Mouse (Mus musculus) kidney, postnatal 0 days (tissue): ENCODE data around the gene Aym1. TPM values are rescaled to one million over a fixed set of nuclear protein-coding genes. Genes with fewer than 3 reads are reported as not detected.
A peak's percentile ranks its signal among the peaks of the same experiment; 100 is the strongest.

Experiments used
- ATAC-seq: fragments of 200-750 bp; cut with Nextera tagmentation; replicated peaks from 2 replicates; pipeline ENCODE4 v1.8.0; 2017; ENCODE audit warnings: low read depth, moderate number of reproducible peaks, moderate TSS enrichment, moderate library complexity; ENCODE audit not compliant: low FRiP score
- DNase-seq: peaks from one replicate; pipeline ENCODE4 v3.0.0-alpha.2; 2016; ENCODE audit warnings: low spot score
- H3K27ac ChIP-seq: fragments of 300-500 bp; sonication (generic); 2 replicates; pipeline ENCODE4 v1.5.1; 2014; ENCODE audit warnings: mild to moderate bottlenecking
- H3K27me3 ChIP-seq: fragments of 300-500 bp; sonication (generic); 2 replicates; pipeline ENCODE4 v1.6.1; 2014; ENCODE audit warnings: low read length, mixed read lengths; ENCODE audit not compliant: insufficient read depth
- H3K36me3 ChIP-seq: fragments of 300-500 bp; sonication (generic); 2 replicates; pipeline ENCODE4 v1.6.1; 2014; ENCODE audit warnings: low read length, mixed read lengths; ENCODE audit not compliant: insufficient read depth
- H3K4me1 ChIP-seq: fragments of 300-500 bp; sonication (generic); replicated peaks from 2 replicates; pipeline ENCODE4 v1.6.1; 2014; ENCODE audit warnings: antibody characterized with exemption, low read length, mixed read lengths; ENCODE audit not compliant: insufficient read depth
- H3K4me2 ChIP-seq: fragments of 300-500 bp; sonication (generic); 2 replicates; pipeline ENCODE4 v1.6.1; 2014; ENCODE audit warnings: mild to moderate bottlenecking, low read length, moderate library complexity, mixed read lengths
- H3K4me3 ChIP-seq: fragments of 300-500 bp; sonication (generic); replicated peaks from 2 replicates; pipeline ENCODE4 v1.5.1; 2014; ENCODE audit warnings: low read depth, low read length
- H3K9ac ChIP-seq: fragments of 300-500 bp; sonication (generic); 2 replicates; pipeline ENCODE4 v1.6.1; 2014; ENCODE audit warnings: low read depth, low read length
- H3K9me3 ChIP-seq: fragments of 300-500 bp; sonication (generic); replicated peaks from 2 replicates; pipeline ENCODE4 v1.6.1; 2016; ENCODE audit warnings: low read length, inconsistent platforms, mixed read lengths
- CTCF ChIP-seq: IDR thresholded peaks from 2 replicates; pipeline ENCODE4 v1.5.1; 2016; ENCODE audit warnings: antibody characterized with exemption, low read depth, mild to moderate bottlenecking, moderate library complexity
- WGBS: fragments of 180-500 bp; shearing (Covaris S2); extraction: QIAGEN DNeasy Blood & Tissue Kit; methylation state at CpG from one replicate; pipeline ENCODE4 v1.1.7; 2014; 5-methylcytosine and 5-hydroxymethylcytosine counted together
- polyA plus RNA-seq: library from polyadenylated mRNA; unstranded; fragments of >200 nt; fragmentation: Nextera tagmentation; extraction: Ambion mirVana; gene quantifications from 2 replicates; pipeline ENCODE4 v1.2.1, GENCODE M21; 2015

Aym1 gene
- not detected in 2 replicates for polyA plus RNA-seq

DNA sequence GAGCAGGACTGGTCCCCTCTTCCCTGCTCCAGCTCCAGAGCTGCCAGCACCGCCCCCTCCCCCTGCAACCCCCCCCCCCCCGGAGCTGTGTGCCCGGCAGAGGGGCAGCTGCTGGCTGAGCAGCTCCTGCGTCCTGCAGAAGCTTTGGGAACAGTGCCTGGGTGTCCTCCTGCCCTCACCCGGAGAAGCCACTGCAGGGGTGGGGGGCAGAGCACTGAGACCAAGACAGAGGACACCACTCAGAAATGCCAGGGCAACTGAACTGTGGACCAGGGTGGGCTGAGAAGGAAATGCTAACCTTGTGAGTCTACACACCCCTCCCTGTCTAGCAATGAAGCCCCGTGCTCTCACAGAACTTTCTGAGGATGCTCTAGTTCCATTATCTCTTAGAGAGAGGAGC is at the start of gene Aym1:
Aym1 (plus strand) TSS at position 109 of the 400 bp plus-strand sequence.
- WGBS = 31% methylated on average over 4 of the region's 6 CpGs
- H3K9me3 ChIP-seq = no peaks in the 10 kb centered on the region
- 0 out of 2 replicates have a peak, but pooled peaks cover 7% of the 10 kb centered on the region for H3K4me1 ChIP-seq
- no peak within 1 kb of the TSS for H3K4me3 ChIP-seq
- H3K27ac ChIP-seq = no peak within 1 kb of the TSS
- H3K36me3 ChIP-seq = no peaks in the 10 kb centered on the region
- no peak for ATAC-seq
- H3K9ac ChIP-seq = no peak within 1 kb of the TSS
- no peak for DNase-seq
- no peaks in the 10 kb centered on the region for H3K27me3 ChIP-seq
- no peak for TF ChIP-seq CTCF
- no peak within 1 kb of the TSS for H3K4me2 ChIP-seq

DNA sequence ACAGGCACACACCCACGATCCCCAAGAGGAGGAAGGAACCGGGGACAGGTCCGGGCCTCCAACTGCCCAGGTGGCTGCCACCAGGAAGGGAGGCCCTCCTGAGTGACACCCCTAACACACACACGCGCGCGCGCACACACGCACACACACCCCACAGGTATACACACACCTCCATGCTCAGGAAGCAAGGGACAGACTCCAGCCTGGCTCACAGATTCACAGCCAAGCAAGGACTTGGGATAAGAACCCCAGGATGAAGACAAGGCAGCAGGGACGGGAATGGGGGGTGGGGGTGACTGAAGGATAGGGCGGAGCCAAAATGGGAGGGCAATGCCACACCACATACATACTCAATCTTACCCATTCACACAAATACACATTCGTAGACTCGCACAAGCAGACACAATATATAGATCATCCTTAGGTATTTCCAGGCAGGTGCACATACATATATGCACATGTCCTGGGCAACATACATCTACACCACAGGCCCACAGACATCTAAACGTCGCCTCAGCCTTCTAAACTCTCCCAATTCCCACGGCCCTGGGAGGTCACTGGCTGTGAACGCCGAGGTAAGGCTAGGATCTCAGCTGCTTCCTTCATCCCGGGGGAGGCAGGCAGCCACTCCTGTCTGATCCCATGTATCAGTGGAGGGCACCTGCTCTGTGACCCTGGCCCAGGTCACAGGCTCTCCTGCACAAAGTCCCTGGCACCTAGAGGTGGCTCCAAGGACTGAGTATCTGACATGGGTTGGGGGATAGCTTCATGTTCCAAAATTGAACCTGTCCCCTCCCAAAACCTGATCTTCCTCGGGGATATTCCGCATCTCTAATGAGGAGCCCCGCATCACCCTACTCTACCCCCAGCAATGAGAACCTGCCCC is 47.4 kb upstream of the Aym1 start:
- no peaks in the 10 kb centered on the region for H3K9me3 ChIP-seq
- H3K36me3 ChIP-seq = no peaks in the 10 kb centered on the region
- peak overlapping the region; percentile 38; the same call in 1 of the 2 replicates for H3K9ac ChIP-seq
- no peak for TF ChIP-seq CTCF
- peak overlapping the region; percentile 83 for H3K4me2 ChIP-seq
- peaks cover 8% of the 10 kb centered on the region; the same call in 1 of the 2 replicates for H3K4me1 ChIP-seq
- 0 out of 2 replicates have a peak, but pooled peaks cover 3% of the 10 kb centered on the region for H3K27me3 ChIP-seq
- DNase-seq = no peak
- WGBS = 62% methylated on average over 22 of the region's 22 CpGs
- H3K4me3 ChIP-seq = peak overlapping the region; percentile 51
- 0 out of 2 replicates have a peak, but pooled peaks have one; percentile 1 for ATAC-seq
- H3K27ac ChIP-seq = no peak overlapping the region

DNA sequence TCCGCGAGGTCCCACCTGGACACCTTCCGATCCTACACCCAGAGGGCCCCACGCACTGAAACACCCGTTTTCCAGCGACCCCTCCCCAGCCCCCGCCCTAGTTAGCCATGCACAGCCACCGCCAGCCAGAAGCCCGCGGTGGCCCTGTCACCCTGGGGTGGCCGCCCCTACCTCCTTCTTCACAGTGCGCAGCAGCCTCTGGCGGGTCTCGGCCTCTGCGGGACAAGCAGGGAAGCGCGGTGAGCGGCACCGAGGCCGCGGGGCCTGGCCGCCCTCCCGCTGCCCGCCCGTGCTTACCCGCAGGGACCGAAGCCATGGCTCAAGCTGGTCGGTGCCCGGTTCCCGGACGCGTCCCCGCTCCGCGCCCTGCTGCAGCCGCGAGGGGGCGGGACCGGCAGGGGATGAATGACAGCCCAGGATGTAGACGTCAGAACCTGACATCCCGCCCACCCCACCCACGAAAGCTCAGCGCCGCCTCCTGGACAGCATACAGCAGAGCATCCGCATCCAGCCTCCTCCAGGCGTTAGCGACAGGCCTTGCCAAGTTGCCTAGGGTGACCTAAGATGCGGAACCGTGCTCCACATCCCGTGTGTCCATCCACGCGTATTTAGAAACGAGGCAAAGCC is 46.6 kb upstream of the Aym1 start, which contains the start of gene Sgsm1:
Sgsm1 (minus strand) TSS at position 410 of the 627 bp plus-strand sequence.
- Histone ChIP-seq H3K27me3 (0 out of 2 replicates have a peak, but pooled peaks cover 3% of the 10 kb centered on the region), H3K4me2 (peak within 1 kb of the TSS; percentile 83), H3K4me1 (peaks cover 8% of the 10 kb centered on the region; the same call in 1 of the 2 replicates), H3K27ac (no peak within 1 kb of the TSS), H3K9me3 (no peaks in the 10 kb centered on the region), H3K36me3 (no peaks in the 10 kb centered on the region), H3K4me3 (peak within 1 kb of the TSS; percentile 51), H3K9ac (peak within 1 kb of the TSS; percentile 38; the same call in 1 of the 2 replicates)
- WGBS = 2% methylated on average over 53 of the region's 53 CpGs
- peak; percentile 74 for ATAC-seq
- TF ChIP-seq CTCF = peak; percentile 75
- peak; percentile 84 for DNase-seq

DNA sequence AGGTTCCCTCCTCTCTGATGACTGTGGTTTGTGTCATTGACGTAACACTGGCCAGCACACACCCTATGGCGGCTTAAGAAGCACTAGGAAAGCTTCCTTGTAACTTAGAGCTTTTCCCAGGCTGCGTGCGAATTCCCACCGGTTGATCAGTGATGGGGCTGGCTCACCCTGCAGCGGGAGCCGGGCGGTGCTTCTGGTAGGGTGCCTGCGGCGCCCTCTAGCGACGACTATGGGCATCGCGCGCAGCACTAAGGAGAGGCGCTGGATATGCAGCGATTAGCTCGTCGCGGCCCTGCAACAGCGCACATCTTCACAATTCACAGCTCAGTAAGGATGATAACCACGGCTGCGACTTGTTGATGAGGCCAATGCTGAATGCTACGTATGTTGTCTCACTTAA is 43.1 kb upstream of the Aym1 start:
- ATAC-seq (no peak), DNase-seq (peak; percentile 82)
- no peak overlapping the region for H3K4me2 ChIP-seq
- no peaks in the 10 kb centered on the region for H3K36me3 ChIP-seq
- H3K9ac ChIP-seq = no peak overlapping the region
- H3K27ac ChIP-seq = no peak overlapping the region
- no peak overlapping the region for H3K4me3 ChIP-seq
- 2% methylated on average over 24 of the region's 24 CpGs for WGBS
- TF ChIP-seq CTCF = peak; percentile 87
- H3K4me1 ChIP-seq = no peaks in the 10 kb centered on the region
- 0 out of 2 replicates have a peak, but pooled peaks cover 3% of the 10 kb centered on the region for H3K27me3 ChIP-seq
- H3K9me3 ChIP-seq = no peaks in the 10 kb centered on the region

DNA sequence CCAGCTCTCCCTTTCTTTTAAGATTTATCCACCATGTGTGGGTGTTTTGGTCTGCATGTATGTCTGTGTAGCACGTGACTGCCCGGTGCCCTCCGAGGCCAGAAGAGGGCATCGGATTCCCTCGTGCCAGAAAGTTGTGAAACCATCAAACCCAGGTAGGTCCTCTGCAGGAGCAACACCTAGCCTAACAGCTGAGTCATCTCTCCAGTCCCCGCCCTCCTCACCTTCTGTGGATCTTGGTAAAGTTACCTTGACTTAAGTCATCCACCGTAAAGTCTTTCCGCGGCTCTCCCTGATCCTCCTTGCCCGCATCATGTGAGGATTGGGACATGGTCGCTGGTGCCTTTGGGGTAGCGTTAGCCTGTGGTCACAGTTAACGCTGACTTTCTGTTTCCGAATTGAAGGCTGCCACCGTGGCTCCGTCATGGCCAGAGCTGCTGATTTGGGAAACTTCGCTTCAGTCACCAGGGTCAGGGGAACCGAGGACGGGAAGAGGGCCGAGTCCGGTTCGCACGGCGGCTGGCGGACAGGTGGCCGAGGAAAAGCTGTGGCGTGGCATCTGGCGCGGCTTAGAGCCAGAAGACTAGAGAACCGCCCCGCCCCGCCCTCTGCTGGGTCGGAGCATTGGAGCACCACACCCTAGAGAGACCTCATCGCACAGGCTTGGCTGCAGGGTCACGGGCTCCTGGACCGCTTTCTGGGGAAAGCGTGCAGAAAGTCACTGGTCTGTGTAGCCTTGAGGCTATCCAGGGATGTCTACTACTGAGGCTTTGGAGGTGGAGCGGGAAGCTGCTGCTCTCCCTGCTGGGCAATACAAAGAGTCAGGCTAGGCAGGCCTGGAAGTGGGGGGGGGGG is 33.1 kb upstream of the Aym1 start:
- Histone ChIP-seq H3K9me3 (0 out of 2 replicates have a peak, but pooled peaks cover 4% of the 10 kb centered on the region), H3K27ac (no peak overlapping the region), H3K9ac (0 out of 2 replicates have a peak overlapping the region, but pooled peaks have one; percentile 27), H3K4me1 (no peaks in the 10 kb centered on the region), H3K4me3 (peak overlapping the region; percentile 30), H3K27me3 (no peaks in the 10 kb centered on the region), H3K36me3 (no peaks in the 10 kb centered on the region), H3K4me2 (peak overlapping the region; percentile 65)
- 3% methylated on average over 38 of the region's 38 CpGs for WGBS
- peak; percentile 16; the same call in 1 of the 2 replicates for TF ChIP-seq CTCF
- peak; percentile 80 for ATAC-seq
- no peak for DNase-seq
